Mouse (Mus musculus): Measurements from ENCODE around the gene Gjb6.

The Gjb6 gene

DNA sequence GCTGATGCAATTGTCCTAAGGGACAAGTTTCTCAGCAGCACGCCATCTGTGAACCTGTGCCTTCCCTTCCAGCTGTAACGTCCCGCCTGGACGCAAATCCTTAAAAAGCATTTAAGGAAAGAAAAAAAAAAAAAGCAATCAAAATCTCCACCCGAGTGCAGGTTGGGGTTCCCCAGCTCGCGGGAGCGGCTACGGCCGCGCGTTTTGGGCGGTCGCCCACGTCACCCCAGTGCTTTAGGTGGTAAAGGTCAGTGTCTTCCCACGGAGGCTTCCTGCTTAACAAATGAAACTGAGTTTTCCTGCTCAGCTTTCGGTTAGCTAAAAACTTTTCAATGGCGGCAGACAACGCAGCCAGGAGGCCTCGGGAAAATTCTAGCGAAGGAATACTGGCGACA, 29.7 kb downstream of the Gjb6 start:
- TF ChIP-seq GATA4 (IDR thresholded peaks at IDR 0.05; ENCODE audit: insufficient replicate concordance, low read length) = no peak

DNA sequence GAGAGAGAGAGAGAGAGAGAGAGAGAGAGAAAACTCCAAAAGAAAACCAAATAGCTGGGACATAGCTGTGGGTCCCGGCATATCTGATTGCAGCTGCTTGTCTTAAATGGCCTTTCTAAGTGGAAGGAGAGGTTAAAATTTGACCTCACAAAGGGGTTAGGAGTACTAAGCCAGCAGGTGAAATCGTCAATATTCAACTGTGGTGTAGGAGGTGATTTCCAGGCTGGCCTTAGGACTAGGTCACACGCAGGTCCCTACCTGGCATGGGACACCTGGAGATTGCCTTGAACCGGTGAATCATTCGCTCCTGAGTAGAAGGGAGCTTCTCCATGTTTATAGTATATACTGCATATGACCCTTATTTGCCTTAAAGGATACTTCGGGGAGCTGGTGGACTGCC, 30.3 kb downstream of the Gjb6 start:
- no peak for TF ChIP-seq GATA4 (IDR thresholded peaks at IDR 0.05; ENCODE audit: insufficient replicate concordance, low read length)

DNA sequence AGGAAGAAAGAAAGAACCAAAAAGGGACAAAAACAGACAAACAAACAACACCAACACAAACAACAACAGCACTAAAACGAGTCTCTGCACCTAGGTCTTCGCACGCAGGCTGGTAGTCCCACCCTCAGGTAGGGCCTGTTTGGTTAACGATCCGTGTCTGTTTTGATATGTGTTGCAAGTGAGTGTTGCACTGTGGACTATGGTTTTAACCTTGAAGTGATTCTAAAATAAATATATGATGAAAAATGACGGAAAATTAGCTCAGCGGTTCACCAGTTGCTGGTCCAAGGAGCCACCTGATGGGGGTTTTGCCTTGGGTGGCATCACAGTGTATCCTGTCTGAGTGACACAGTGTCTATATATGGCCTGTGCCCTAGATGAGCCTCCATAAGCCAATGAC, 31.8 kb downstream of the Gjb6 start:
- no peak for TF ChIP-seq GATA4 (IDR thresholded peaks at IDR 0.05; ENCODE audit: insufficient replicate concordance, low read length)

DNA sequence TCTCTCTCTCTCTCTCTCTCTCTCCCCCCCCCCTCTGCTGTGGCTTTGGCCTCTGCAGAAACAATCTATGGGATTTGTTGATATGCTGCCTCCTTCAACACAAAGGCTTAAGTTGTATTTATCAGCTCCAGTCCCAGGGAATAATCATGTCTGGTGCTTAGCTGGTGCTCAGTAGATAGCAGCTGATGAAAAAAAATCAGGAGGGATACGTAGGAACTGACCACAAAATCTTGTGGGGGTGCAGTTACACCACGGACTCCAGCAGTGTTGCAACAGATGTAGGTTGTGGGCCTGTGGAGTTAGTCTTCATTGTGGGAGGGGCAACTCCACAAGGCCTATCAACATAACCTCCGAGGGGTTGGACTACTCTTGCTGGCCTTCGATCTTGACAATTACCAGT, 37.6 kb downstream of the Gjb6 start:
- no peak for TF ChIP-seq GATA4 (IDR thresholded peaks at IDR 0.05; ENCODE audit: insufficient replicate concordance, low read length)

DNA sequence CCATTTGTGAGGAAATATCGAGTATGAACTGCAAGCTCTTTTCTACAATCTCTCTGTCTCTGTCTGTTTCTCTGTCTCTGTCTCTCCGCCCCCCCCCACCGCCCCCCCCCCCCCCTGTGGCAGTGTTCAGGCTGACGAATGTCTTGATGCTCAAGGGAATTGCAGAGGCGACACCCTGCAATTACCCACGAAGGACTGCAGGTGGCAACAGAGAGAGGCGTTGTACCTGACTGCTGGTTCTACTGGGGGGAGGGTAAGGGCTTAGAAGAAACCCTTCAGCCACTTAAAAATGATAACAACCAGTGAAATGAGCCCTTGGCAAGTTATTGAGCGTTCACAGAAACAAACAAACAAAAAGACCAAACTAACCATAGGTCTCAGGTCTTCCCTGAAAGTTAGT, 40.4 kb downstream of the Gjb6 start:
- TF ChIP-seq GATA4 (IDR thresholded peaks at IDR 0.05; ENCODE audit: insufficient replicate concordance, low read length) = no peak

DNA sequence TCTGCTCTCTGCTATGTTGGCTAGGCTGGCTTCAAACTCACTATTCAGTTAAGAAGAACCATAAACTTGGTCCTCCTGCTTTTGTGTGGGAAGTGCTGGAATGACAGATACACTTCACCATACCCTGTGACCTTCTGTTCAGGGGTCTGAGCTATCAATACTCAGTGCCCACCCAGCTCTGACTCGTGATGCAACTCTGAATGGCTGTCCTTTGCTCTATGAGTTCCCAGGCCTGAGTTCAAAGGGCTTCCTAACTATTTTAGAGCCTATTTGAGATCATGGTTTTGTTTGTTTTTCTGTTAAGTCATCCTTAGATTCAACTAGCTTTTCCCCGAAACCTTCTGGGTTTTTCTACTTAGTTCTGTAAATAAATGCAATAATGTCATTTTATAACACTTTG, 43.4 kb downstream of the Gjb6 start:
- TF ChIP-seq GATA4 (IDR thresholded peaks at IDR 0.05; ENCODE audit: insufficient replicate concordance, low read length) = no peak

DNA sequence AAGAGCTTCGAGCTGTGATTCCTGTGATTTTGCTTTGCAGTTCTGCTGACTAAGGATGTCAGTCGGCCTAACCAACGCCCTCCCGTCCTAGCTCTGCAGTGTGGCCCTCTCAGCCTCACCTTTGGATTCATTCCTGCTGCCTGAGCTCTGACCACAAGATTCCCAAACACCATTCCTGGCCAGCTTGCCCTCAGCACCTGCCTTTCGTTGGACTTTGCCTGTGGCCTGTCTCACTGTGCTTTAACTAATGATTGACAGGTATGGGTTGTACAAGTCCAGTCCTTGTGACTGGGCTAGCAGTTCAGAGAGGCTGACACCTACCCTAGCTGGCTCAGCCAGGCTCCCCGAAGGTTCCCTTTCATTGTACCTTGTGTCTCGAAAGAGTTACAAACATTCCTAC, 44.3 kb downstream of the Gjb6 start:
- no peak for TF ChIP-seq GATA4 (IDR thresholded peaks at IDR 0.05; ENCODE audit: insufficient replicate concordance, low read length)

DNA sequence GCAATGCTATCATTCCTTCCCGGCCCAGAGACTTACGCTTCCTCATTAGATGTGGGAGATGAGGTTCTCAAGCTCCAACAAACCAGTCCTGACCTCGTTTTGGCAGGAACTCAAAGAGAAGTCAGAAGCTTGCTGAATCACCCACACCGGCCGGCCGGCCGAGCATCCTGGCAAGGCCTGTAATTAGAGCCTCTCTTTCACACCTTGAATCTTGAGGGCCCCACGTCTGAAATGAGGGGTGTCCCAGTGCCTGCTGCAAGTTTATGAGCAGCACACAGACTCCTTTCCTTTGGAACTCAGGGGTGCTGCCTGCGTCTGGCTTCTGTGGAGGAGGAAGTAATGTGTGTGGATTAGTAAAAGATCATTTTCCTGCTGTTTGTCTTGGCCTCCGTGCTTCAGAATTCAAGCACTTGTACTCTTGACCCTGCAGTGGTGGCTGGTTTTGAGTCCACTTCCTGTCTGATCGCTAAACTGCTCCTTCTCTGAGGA, 49.2 kb downstream of the Gjb6 start:
- TF ChIP-seq GATA4 (IDR thresholded peaks at IDR 0.05; ENCODE audit: insufficient replicate concordance, low read length) = no peak

DNA sequence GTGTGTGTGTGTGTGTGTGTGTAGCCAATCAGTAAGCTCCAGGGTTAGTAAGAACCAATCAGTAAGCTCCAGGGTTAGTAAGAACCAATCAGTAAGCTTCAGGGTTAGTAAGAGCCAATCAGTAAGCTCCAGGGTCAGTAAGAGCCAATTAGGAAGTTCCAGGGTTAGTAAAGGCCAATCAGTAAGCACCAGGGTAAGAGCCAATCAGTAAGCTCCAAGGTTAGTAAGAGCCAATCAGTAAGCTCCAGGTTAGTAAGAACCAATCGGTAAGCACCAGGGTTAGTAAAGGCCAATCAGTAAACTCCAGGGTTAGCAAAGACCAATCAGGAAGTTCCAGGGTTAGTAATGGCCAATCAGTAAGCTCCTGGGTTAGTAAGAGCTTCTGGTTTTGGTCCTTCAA, 50.5 kb downstream of the Gjb6 start:
- no peak for TF ChIP-seq GATA4 (IDR thresholded peaks at IDR 0.05; ENCODE audit: insufficient replicate concordance, low read length)

DNA sequence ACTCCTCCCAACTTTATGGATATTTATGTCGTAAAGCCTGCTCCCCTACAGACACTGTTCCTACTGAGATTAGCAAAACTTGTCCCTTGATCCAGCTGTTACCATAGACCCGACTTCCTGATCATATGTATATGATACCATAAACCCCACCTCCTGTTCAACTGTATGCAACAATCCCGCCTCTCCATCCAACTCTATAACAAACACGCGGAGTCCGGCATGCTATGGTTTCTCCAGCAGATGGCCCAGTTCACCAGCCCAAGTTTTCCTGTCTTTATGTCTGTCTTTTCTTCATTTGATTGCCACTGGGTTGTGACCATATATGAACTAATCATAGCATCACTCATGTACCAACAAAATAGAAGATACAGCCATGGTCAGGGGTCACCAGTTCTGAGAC, 57.9 kb downstream of the Gjb6 start:
- TF ChIP-seq GATA4 (IDR thresholded peaks at IDR 0.05; ENCODE audit: insufficient replicate concordance, low read length) = no peak

Data from liver, adult (tissue).